Mouse (Mus musculus): Measurements from ENCODE around the gene Gm3033.
"Not testable (repeated sequence)": the region's sequence is repeated elsewhere in the genome, so short reads cannot be mapped to it uniquely, and the experiment has no call there.

The Gm3033 gene

DNA sequence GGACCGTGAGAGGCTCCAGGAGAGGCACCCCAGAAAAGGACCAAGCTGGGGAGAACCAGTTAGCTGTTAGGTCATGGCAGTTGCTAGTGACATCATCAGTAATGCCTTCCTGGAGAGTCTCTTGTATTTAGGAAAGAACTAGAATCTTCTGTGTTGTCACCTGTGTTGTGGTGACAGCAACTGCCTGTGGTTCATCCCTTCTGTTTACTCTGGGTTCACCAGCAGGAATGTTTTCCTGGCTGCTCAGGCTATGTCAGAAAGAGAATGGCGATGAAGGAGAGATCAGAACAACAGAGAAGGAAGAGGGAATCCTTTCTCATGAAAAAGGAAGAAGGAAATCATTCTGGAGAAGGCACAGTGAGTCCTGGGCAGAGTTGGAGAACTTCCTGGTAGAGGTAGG is at the start of gene Gm3033:
Gm3033 (plus strand) TSS at position 301 of the 400 bp plus-strand sequence.
- not testable (repeated sequence) for DNase-seq (ENCODE audit: extremely low spot score)

- not testable (repeated sequence) for DNase-seq (ENCODE audit: extremely low spot score)
Measured at GRCm38 (mm10) chr14:3809774-3810173, 36.3 kb upstream of the Gm3033 start, which contains the start of gene Gm3002. Gm3002 (plus strand) TSS chr14:3810074.

GRCm38 (mm10) chr14:3883872-3884271 is 37.8 kb downstream of the Gm3033 start, which contains the start of gene Gm2916:
Gm2916 (plus strand) TSS chr14:3884172.
- not testable (repeated sequence) for DNase-seq (ENCODE audit: extremely low spot score)

Measured in embryo, embryonic 9.5 days (tissue).